Mouse (Mus musculus) fat pad, adult 2 months (tissue): ENCODE data around the gene Kcnrg.

Experiments
- DNase-seq: peaks from one replicate; pipeline ENCODE4 v3.0.0-alpha.2; 2011; ENCODE audit warnings: low read depth, low spot score; ENCODE audit errors: extremely low read depth

Gene Kcnrg

DNA sequence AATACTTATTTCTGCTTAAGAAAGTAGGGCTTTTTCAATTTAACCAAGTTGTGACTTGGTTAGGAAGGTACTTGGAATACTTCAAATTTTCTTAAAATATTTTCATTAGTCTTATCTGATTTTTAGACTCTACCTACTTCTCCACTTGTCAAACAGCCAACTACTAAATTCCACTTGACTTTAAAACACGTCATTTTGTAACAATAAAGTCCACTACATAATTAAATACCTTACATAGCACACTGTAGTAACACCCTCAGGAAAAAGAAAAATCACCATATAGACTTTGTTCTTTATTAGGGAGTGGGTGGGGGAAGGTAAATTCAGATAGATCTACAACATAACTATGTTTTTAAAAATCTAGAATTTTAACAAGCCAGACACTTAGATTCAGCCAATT is 35.4 kb downstream of the Kcnrg start:
- no peak for DNase-seq

DNA sequence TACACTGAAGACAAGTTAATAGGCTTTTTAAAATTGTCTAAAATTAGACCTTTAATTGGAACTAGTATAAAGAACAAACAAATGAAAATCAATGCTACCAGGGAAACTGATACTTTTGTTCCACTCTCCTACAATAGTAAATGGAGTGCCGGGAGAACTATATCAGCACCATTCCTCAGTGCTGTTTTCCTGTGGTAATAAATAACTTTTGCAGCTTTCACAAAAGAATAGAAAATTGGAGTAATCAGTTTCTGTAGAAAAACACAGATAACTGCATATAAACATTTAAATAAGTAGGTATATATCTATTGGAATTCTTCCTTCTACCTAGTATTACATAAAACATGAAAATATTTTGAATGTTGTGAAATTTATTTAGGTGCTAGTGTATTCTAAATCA is 38.3 kb downstream of the Kcnrg start:
- DNase-seq, result no peak

DNA sequence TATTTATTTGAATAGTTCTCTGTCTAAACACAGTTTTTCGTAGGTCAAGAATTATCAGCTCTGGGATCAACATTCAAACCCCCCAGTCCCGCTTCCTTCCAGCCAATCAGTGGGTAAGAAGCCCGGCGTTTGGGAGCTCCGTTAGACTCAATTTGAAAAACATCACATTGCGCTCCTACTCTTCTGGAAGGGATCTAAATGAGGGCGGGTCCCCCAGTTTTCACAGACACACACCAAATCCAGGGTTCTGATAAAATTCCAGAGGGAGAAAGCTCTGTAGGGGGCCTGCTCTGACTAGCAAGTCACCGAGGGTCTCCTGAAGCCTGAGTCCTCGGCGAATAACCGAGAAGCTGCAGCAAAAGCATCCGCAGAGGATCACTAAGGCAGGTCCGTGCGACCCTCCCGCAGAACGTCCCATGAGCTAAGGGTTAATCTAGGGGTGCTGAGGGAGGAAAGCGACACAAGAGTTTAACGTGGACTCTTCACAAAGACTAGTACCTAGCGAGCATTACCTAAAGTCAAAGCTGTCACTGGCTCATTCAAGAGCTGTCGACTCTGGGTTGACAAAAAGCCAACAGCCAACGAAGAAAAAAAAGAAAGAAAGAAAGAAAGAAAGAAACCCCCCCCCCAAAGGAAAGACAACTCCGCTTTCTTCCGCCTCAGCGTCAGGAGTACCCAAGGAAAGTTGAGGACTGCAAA is 40.1 kb downstream of the Kcnrg start:
- DNase-seq, result no peak

DNA sequence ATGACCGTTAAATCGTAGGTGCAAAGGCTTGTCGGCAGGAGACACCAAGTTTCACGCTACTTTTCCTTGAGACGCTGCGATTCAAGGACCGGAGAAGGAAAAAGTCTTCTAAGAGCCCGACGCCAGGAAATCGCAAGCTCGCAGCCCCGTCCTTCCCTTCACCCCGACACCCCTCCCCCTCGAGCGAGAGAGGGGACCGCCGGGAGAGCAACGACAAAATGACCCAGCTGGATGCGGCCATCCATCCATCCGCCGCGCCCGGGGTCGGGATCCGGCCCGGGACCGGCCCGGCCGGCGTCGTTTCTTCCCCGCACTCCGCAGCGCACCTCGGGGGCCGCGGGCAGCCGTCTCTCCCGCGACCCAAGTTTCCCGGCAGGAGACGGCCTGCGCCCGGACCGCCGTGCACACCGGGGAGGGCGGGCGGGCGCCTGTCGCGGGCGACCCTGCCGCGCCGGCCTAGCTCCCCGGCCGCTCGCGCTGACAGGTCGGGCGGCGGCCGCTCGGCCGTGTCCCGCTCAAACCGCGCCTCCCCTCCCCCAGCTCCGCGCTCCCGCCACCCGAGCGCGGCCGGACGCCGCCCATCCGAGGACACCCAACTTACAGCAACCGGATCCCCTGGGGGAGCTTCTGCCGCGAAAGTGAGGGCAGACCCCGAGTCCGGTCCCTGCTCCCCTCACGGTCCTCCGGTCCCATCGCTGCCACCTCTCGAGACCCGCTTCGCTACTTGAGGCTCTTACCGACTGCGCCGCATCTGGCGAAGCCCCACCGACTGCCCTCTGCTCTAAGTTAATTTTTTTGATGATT is 40.8 kb downstream of the Kcnrg start:
- no peak for DNase-seq

DNA sequence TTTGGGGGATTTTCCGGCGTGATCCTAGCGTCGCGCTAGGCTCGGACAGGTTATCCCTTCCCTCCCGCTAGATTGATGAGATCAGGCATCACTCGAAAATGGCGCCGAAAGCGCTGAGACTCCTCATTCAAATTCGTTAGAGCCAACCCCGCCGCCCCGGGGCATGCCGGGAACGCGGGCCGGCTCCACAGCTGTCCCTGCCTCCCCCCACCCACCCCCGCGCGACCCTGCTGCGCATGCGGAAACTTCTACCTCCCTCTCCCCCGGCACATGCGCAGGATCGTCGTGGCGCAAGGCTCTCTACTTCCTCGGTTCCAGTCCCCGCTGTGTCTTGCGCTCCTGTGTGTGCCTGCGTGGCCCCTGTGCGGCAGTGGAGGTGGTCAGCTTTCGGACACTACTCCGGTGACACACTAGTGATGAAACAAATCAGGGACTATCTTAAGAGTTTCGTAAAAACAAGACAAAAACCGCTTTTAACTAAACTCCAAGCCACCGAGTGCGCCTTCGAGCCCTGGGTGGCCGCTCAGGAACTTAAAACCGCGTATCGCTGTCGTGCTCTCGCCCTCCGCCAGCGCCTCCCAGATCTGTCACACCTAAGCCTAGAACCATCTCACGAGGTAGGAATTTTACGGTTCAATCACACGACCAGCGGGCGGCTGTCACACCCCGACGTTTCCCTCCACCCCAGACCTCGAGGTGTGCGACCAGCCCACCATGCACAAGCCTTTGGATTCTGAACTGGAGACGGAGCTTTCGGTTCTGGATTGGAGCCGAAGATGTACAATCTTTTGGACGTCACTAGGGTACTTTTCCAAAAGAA is 41.6 kb downstream of the Kcnrg start:
- peak; percentile 47 for DNase-seq

DNA sequence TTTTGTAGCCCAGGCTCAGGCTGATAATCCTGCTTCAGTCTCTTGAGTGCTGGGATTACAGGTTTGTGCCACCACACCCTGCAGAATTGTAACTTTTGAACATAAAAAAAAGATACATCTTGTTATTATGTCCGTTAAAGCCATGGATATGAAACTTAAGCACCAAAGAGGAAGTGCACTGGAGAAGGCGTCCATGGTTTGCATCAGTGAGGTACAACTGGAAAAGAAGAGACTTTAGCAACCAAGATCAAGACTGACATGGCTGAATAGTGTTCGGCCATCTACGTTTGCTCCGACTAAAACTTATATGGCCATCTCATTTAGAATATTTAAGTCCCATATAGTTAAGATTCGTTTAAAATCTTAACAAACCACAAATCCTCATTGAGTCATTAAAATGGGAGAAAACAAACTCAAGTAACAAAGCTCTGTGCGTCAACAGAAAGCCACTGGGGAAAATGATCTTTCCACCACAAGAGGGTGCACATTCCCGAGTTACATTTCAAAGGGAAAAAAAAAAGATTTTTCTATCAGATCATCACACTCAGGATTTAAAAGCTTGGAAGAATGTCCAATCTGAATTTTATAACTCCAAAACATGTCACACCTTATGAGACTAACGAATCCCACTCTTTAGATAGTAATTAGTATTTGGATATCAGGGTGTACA is 43.2 kb downstream of the Kcnrg start:
- no peak for DNase-seq

DNA sequence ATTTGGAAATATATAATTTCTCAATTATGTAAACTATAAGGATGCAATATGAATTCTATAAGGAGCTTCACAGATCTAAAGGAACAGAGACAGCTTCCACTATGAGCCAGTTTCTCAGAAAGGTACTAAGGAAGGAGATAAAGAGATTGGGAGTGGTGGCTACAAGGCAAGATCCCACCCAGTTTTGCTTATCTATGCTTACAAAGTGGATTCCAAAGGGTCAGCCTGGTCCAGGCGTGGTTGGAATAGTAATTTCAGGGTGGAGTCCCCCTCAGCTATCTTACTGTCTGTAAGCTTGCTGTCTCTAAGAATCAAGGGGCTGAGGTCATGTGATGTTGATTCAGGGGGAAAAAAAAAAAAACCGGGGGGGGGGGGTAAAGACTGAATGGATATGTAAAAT is 49.2 kb downstream of the Kcnrg start:
- DNase-seq, result no peak

DNA sequence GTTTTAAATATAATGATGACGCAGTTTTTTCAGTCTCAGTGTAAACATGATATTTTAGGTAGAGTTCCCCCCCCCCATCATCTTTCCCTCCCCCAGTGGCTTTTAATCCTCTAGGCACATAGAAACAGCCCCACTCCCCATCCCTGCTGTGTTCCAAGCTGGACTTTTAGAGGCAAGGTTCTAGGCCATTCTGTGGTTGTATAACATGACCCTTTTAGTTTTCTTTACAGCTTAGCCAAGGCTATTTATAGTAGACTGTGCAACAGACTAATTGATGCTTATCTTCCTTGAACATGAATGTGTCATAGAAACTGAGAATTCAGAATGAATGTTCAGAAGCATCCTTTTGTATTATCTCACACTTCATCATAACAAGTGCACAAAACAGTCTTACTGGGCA is 54.2 kb downstream of the Kcnrg start:
- no peak for DNase-seq

DNA sequence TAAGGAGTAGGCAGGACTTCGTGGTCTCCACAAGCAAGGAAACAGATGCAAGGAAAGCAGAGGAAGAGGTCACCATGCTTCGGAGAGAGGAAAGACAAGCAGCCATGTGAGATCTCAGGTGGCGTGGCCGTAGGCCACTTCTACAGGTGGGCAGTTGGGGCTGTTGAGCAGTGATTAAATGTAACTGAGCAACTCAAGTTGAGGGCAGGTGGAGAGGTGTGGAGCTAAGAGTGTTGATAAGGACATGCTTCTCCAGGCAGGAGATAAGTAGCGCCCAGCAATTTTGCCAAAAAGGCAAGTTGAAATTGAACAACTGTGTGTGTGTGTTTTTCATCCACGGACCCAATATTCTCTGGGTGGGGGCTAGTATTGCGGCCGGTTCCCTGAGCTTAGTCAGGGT is 55.0 kb downstream of the Kcnrg start:
- no peak for DNase-seq
